In the genomic region with DNA sequence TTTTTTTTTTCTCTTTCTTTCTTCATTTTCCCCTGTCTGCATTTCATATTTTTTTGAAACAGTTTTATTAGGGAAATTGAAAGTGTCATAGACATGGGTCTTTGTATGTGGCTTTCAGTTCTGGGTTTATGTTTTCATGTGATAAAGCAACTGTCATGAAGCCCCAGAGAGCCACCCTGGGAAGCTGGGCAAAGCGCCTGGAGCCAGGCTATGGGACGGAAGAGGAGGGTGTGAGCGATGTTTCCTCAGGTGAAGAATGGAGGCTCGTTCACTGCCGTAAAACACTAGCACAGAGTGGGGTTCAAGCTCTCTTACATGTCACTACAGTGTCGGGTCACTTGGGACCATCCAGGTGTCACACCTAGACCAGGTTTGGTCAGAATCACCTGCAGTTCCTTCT, we compare ENCODE assay signal across 22 mouse cellular contexts. TPM values are rescaled to one million over a fixed set of nuclear protein-coding genes. Genes with fewer than 3 reads are reported as not detected.
DNase-seq lines count a peak whose midpoint lies in the region; ATAC-seq and TF ChIP-seq lines count a peak whose summit lies in the region.
"Had no signal": no experiment of that assay in that cellular context is flagged by ENCODE, and none has a peak within 500 bp of the region (broad histone marks: within the 10 kb centered on the region; RNA-seq: fewer than 3 reads in every experiment).

No protein-coding gene starts in this region.

- H3K4me1 ChIP-seq in heart, embryonic 10.5 days: peaks cover 89% of the 10 kb centered on the region
- peaks cover 78% of the 10 kb centered on the region for H3K4me1 ChIP-seq in heart, embryonic 15.5 days (replicated peaks)
- peaks cover 64% of the 10 kb centered on the region for H3K4me1 ChIP-seq in kidney, postnatal 0 days (replicated peaks; ENCODE audit: insufficient read depth, low read length)

- 0 out of 2 replicates have a peak, but pooled peaks cover under 1% of the 10 kb centered on the region for H3K36me3 ChIP-seq in heart, embryonic 10.5 days
- H3K36me3 ChIP-seq in heart, embryonic 15.5 days: no peaks in the 10 kb centered on the region; the same call in 1 of the 2 replicates
- no peaks in the 10 kb centered on the region for H3K36me3 ChIP-seq in kidney, postnatal 0 days (ENCODE audit: insufficient read depth, low read length)
- H3K36me3 ChIP-seq: intestine, embryonic 15.5 days had no signal

- peak overlapping the region; percentile 66; the same call in 1 of the 2 replicates for H3K27ac ChIP-seq in heart, embryonic 10.5 days
- peak overlapping the region; percentile 15; the same call in 1 of the 2 replicates for H3K27ac ChIP-seq in heart, embryonic 15.5 days
- H3K27ac ChIP-seq in kidney, postnatal 0 days: 0 out of 2 replicates have a peak overlapping the region, but pooled peaks have one; percentile 13
- H3K27ac ChIP-seq: hindbrain, postnatal 0 days; intestine, embryonic 15.5 days; limb, embryonic 13.5 days had no signal

- intact Hi-C loops in heart, postnatal 14 days (cut with DNase I): no loop called here

- WGBS in heart, embryonic 10.5 days: 79% methylated on average over 6 of the region's 6 CpGs
- WGBS in heart, embryonic 15.5 days: 63% methylated on average over 6 of the region's 6 CpGs
- 52% methylated on average over 6 of the region's 6 CpGs for WGBS in kidney, postnatal 0 days

- H3K9ac ChIP-seq in heart, embryonic 15.5 days: no peak overlapping the region; the same call in 1 of the 2 replicates
- H3K9ac ChIP-seq in kidney, postnatal 0 days (ENCODE audit: low read depth, low read length): no peak overlapping the region
- H3K9ac ChIP-seq: intestine, embryonic 15.5 days; limb, embryonic 13.5 days had no signal

- DNase-seq in heart, embryonic 10.5 days (ENCODE audit: low spot score): no peak
- no peak for DNase-seq in heart, postnatal 4 days
- DNase-seq in heart, postnatal 14 days: no peak
- no peak for DNase-seq in kidney, postnatal 0 days (ENCODE audit: low spot score)
- DNase-seq in kidney, postnatal 4 days: no peak
- no peak for DNase-seq in MN1 (ENCODE audit: low spot score)
- DNase-seq: adrenal gland, adult 8-10 months; cerebellum, adult 8-10 months; cerebellum, postnatal 25 days; gastrocnemius, postnatal 14 days; kidney, adult 2 months; kidney, postnatal 36 days; lung, postnatal 4 days; midbrain, embryonic 14.5 days; right cerebral cortex, postnatal 14 days had no signal

- no peak for ATAC-seq in heart, embryonic 15.5 days (replicated peaks; ENCODE audit: insufficient number of reproducible peaks, insufficient read depth, low FRiP score, low read depth)
- ATAC-seq in kidney, postnatal 0 days (replicated peaks; ENCODE audit: low FRiP score, low read depth): no peak
- ATAC-seq: forebrain, embryonic 14.5 days; hindbrain, postnatal 0 days; intestine, embryonic 15.5 days had no signal

- H3K4me2 ChIP-seq in heart, embryonic 15.5 days: peak overlapping the region; percentile 46
- no peak overlapping the region for H3K4me2 ChIP-seq in kidney, postnatal 0 days (ENCODE audit: low read length)
- H3K4me2 ChIP-seq: intestine, embryonic 15.5 days; limb, embryonic 13.5 days; liver, embryonic 11.5 days had no signal

- H3K9me3 ChIP-seq in heart, embryonic 10.5 days: no peaks in the 10 kb centered on the region
- no peaks in the 10 kb centered on the region for H3K9me3 ChIP-seq in heart, embryonic 15.5 days (replicated peaks)
- no peaks in the 10 kb centered on the region for H3K9me3 ChIP-seq in kidney, postnatal 0 days (replicated peaks; ENCODE audit: low read length)
- H3K9me3 ChIP-seq: intestine, embryonic 15.5 days; limb, embryonic 13.5 days had no signal

- no peaks in the 10 kb centered on the region for H3K27me3 ChIP-seq in heart, embryonic 10.5 days (ENCODE audit: insufficient read depth, poor library complexity, severe bottlenecking)
- H3K27me3 ChIP-seq in heart, embryonic 15.5 days: no peaks in the 10 kb centered on the region
- H3K27me3 ChIP-seq in kidney, postnatal 0 days (ENCODE audit: insufficient read depth, low read length): no peaks in the 10 kb centered on the region
- H3K27me3 ChIP-seq: CH12.LX; intestine, embryonic 15.5 days; limb, embryonic 13.5 days had no signal

- no peak for TF ChIP-seq CTCF in kidney, postnatal 0 days (IDR thresholded peaks at IDR 0.05; ENCODE audit: low read depth)

- peak overlapping the region; percentile 29; the same call in 1 of the 2 replicates for H3K4me3 ChIP-seq in heart, embryonic 10.5 days
- 0 out of 2 replicates have a peak overlapping the region, but pooled peaks have one; percentile 9 for H3K4me3 ChIP-seq in heart, embryonic 15.5 days
- H3K4me3 ChIP-seq in kidney, postnatal 0 days (replicated peaks; ENCODE audit: low read depth, low read length): no peak overlapping the region
- H3K4me3 ChIP-seq: intestine, embryonic 15.5 days; limb, embryonic 13.5 days had no signal

RNA-seq across cellular contexts. Expression of a gene that starts 54.6 kb away (rescaled TPM):
- 7.2 and 9.6 TPM in 2 replicates for polyA plus RNA-seq in heart, embryonic 10.5 days (2016; fragmentation: Nextera tagmentation; extraction: Ambion mirVana)
- 10 to 100 TPM; 31.0 to 33.3 TPM for total RNA-seq in heart, postnatal 4 days (2021)
- polyA plus RNA-seq in heart, embryonic 15.5 days (2015; fragmentation: Nextera tagmentation; extraction: Ambion mirVana): 7.0 and 10.2 TPM in 2 replicates
- 10 to 100 TPM; 32.1 to 33.1 TPM for total RNA-seq in heart, postnatal 14 days (2021)
- polyA plus RNA-seq in kidney, postnatal 0 days (2015; fragmentation: Nextera tagmentation; extraction: Ambion mirVana): 11.1 and 11.6 TPM in 2 replicates

Comparison
In these comparisons a context has a peak if more than half of its experiments do, and no peak if none do; other contexts are left out.
1. H3K27ac ChIP-seq: peak in every context shown above with its lines; median percentile 66 in heart, embryonic 10.5 days; 15 in heart, embryonic 15.5 days; 13 in kidney, postnatal 0 days.